17 mouse cellular contexts compared by ENCODE assay signal in genomic region chr3:103515946-103516345, GRCm38 (mm10). TPM values are rescaled to one million over a fixed set of nuclear protein-coding genes. Genes with fewer than 3 reads are reported as not detected.
A peak's percentile ranks its signal among the peaks of the same experiment; 100 is the strongest.
DNase-seq lines count a peak whose midpoint lies in the region; ATAC-seq lines count a peak whose summit lies in the region.
"Had no signal": no experiment of that assay in that cellular context is flagged by ENCODE, and none has a peak within 500 bp of the region (broad histone marks: within the 10 kb centered on the region; RNA-seq: fewer than 3 reads in every experiment).

No protein-coding gene starts in this region.

- peak; percentile 72 for DNase-seq in heart, adult 11 months
- DNase-seq in heart, adult 18-20 months, result no peak
- DNase-seq in testis, postnatal 10 days (ENCODE audit: low spot score), result peak; percentile 20
- no peak for DNase-seq in testis, postnatal 14 days (ENCODE audit: low spot score)
- DNase-seq: adrenal gland, adult 8-10 months; adrenal gland, postnatal 14 days; adrenal gland, postnatal 36 days; cerebellum, adult 11-12 months; cerebellum, adult 2 months; cerebellum, adult 9-11 months; cerebellum, postnatal 25 days had no signal

- ATAC-seq in erythroblast, adult 5-6 weeks (replicated peaks; ENCODE audit: low FRiP score, poor library complexity, severe bottlenecking), result no peak
- ATAC-seq: activated CD4-positive, CD25-positive, alpha-beta regulatory T cell, adult 4 months; forebrain, embryonic 14.5 days; forebrain, embryonic 16.5 days; Patski had no signal

RNA-seq across cellular contexts. Expression of gene Syt6, which starts 59.1 kb away (rescaled TPM):
- total RNA-seq in heart, adult 18-20 months (2021), result not detected
- total RNA-seq in erythroblast, adult 5-6 weeks (2015; ENCODE audit: low replicate concordance), result not detected in 2 replicates
- 0.94 and 3.6 TPM in 2 replicates for total RNA-seq in erythroblast, adult 5-6 weeks (2017; ENCODE audit: low replicate concordance)
- total RNA-seq: adrenal gland, adult 18-20 months; adrenal gland, adult 8-10 months; adrenal gland, postnatal 14 days; adrenal gland, postnatal 36 days had no signal

Comparison
In these comparisons a context has a peak if more than half of its experiments do, and no peak if none do; other contexts are left out.
1. DNase-seq: peak in heart, adult 11 months (single experiment) and testis, postnatal 10 days (single experiment); none in heart, adult 18-20 months (0 of 2) and testis, postnatal 14 days (single experiment).